Mouse (Mus musculus) CH12.LX (cell line): ENCODE measurements around the gene Rab3a.

Source experiments
- CHD1 ChIP-seq: IDR thresholded peaks from 2 replicates; pipeline ENCODE4 v1.6.1; 2012; ENCODE audit warnings: low read depth, low read length, improper control_type of control experiment, inconsistent platforms
- CTCF ChIP-seq, 2 experiments: IDR thresholded peaks in 1 of 2; conservative IDR thresholded peaks in 1 of 2; 2 replicates each; pipeline ENCODE4 v1.5.1; 2011 to 2012; ENCODE audit warnings: low read depth in 2 of 2, low read length in 2 of 2, improper control_type of control experiment in 1 of 2, inconsistent platforms in 1 of 2, mild to moderate bottlenecking in 1 of 2, moderate library complexity in 1 of 2
- EP300 ChIP-seq: IDR thresholded peaks from 2 replicates; pipeline ENCODE4 v1.6.1; 2011; ENCODE audit warnings: low read length, improper control_type of control experiment
- HCFC1 ChIP-seq: IDR thresholded peaks from 2 replicates; pipeline ENCODE4 v1.6.1; 2012; ENCODE audit warnings: low read depth, mild to moderate bottlenecking, inconsistent platforms, low read length, improper control_type of control experiment
- JUND ChIP-seq: conservative IDR thresholded peaks from 2 replicates; pipeline ENCODE4 v1.6.1; 2011; ENCODE audit warnings: low read depth, low read length, improper control_type of control experiment
- MXI1 ChIP-seq: IDR thresholded peaks from 2 replicates; pipeline ENCODE4 v1.6.1; 2011; ENCODE audit warnings: mild to moderate bottlenecking, low read depth, low read length, improper control_type of control experiment
- PAX5 ChIP-seq: IDR thresholded peaks from 2 replicates; pipeline ENCODE4 v1.6.1; 2012; ENCODE audit warnings: low read length, inconsistent platforms, mixed read lengths
- POLR2A ChIP-seq: IDR thresholded peaks from 2 replicates; pipeline ENCODE4 v1.6.1; 2011; ENCODE audit warnings: low read depth, mild to moderate bottlenecking, improper control_type of control experiment, low read length
- RCOR1 ChIP-seq: conservative IDR thresholded peaks from 2 replicates; pipeline ENCODE4 v1.6.1; 2012; ENCODE audit warnings: low read depth, mild to moderate bottlenecking, inconsistent platforms, low read length, improper control_type of control experiment
- TCF12 ChIP-seq: IDR thresholded peaks from 2 replicates; pipeline ENCODE4 v1.6.1; 2014; ENCODE audit warnings: low read depth, mild to moderate bottlenecking, inconsistent platforms, low read length, improper control_type of control experiment

- peak; percentile 75 for TF ChIP-seq MXI1
- TF ChIP-seq POLR2A: peak; percentile 58; the same call in 1 of the 2 replicates
- TF ChIP-seq JUND: no peak
- no peak for TF ChIP-seq PAX5
- peak in 1 of 2 experiments; percentile 39; a peak in 2 of 4 replicates for TF ChIP-seq CTCF (conservative IDR thresholded peaks at IDR 0.05 in 1 of 2, IDR thresholded peaks at IDR 0.05 in 1 of 2; ENCODE audit: low read depth in 2 of 2, low read length in 2 of 2)
- TF ChIP-seq CHD1: no peak
- peak; percentile 42; the same call in 1 of the 2 replicates for TF ChIP-seq HCFC1
- TF ChIP-seq RCOR1: no peak
- TF ChIP-seq EP300: no peak
- peak; percentile 12; the same call in 1 of the 2 replicates for TF ChIP-seq TCF12
These were observed 24.5 kb upstream of the Rab3a start for GRCm38 (mm10) chr8:70729808-70730475.
